Mouse (Mus musculus) ES-CJ7 (cell line): ENCODE results near the gene Smim13.
"Not testable (repeated sequence)": the region's sequence is repeated elsewhere in the genome, so short reads cannot be mapped to it uniquely, and the experiment has no call there.

ENCODE experiments used
- DNase-seq: peaks from one replicate; pipeline ENCODE4 v3.0.0; 2011; ENCODE audit warnings: low read depth, low spot score

Gene Smim13

GRCm38 (mm10) chr13:41249538-41250317 is at the start of gene Smim13:
Gene Smim13 (plus strand): TSS chr13:41249844.
- peak; percentile 98 for DNase-seq

GRCm38 (mm10) chr13:41200861-41201260 is 48.8 kb upstream of the Smim13 start:
- no peak for DNase-seq

GRCm38 (mm10) chr13:41203289-41203688 is 46.4 kb upstream of the Smim13 start:
- no peak for DNase-seq

GRCm38 (mm10) chr13:41203691-41204090 is 46.0 kb upstream of the Smim13 start:
- no peak for DNase-seq

GRCm38 (mm10) chr13:41205568-41205967 is 44.1 kb upstream of the Smim13 start:
- DNase-seq, result not testable (repeated sequence)

GRCm38 (mm10) chr13:41206241-41206640 is 43.4 kb upstream of the Smim13 start:
- DNase-seq, result no peak

GRCm38 (mm10) chr13:41211276-41211675 is 38.4 kb upstream of the Smim13 start:
- DNase-seq, result no peak

- DNase-seq, result no peak
Measured at GRCm38 (mm10) chr13:41212558-41213322, 36.9 kb upstream of the Smim13 start.

- no peak for DNase-seq
Measured at GRCm38 (mm10) chr13:41215669-41216068, 34.0 kb upstream of the Smim13 start.

- no peak for DNase-seq
Measured at GRCm38 (mm10) chr13:41216236-41216635, 33.4 kb upstream of the Smim13 start.

GRCm38 (mm10) chr13:41219056-41219455 is 30.6 kb upstream of the Smim13 start:
- no peak for DNase-seq

GRCm38 (mm10) chr13:41219687-41220303 is 29.8 kb upstream of the Smim13 start:
- peak; percentile 59 for DNase-seq

GRCm38 (mm10) chr13:41220304-41220834 is 29.3 kb upstream of the Smim13 start, which contains the start of gene Elovl2:
Gene Elovl2 (minus strand): TSS chr13:41220405.
- peak; percentile 75 for DNase-seq

- no peak for DNase-seq
Measured at GRCm38 (mm10) chr13:41226513-41226912, 23.1 kb upstream of the Smim13 start.

- no peak for DNase-seq
Measured at GRCm38 (mm10) chr13:41228060-41228459, 21.6 kb upstream of the Smim13 start.

- no peak for DNase-seq
Measured at GRCm38 (mm10) chr13:41230256-41230655, 19.4 kb upstream of the Smim13 start.

GRCm38 (mm10) chr13:41231389-41231983 is 18.2 kb upstream of the Smim13 start:
- no peak for DNase-seq

GRCm38 (mm10) chr13:41232209-41232608 is 17.4 kb upstream of the Smim13 start:
- no peak for DNase-seq

- no peak for DNase-seq
Measured at GRCm38 (mm10) chr13:41233241-41233640, 16.4 kb upstream of the Smim13 start.

GRCm38 (mm10) chr13:41235181-41235580 is 14.5 kb upstream of the Smim13 start:
- no peak for DNase-seq
